Mouse (Mus musculus) left cerebral cortex, postnatal 25 days (tissue): Measurements from ENCODE around the gene Il2rb. TPM values are rescaled to one million over a fixed set of nuclear protein-coding genes. Genes with fewer than 3 reads are reported as not detected.

Source experiments
- DNase-seq, 2 experiments: peaks; one replicate each; pipeline ENCODE4 v3.0.0; 2022; ENCODE audit warnings: low spot score in 2 of 2, mixed read lengths in 1 of 2
- intact Hi-C: fragments of 180-260 bp; cut with DNase I; formaldehyde crosslinking; loops from one replicate; pipeline ENCODE4 v1.15.1; 2025
- total RNA-seq, 2 experiments: library from RNA; stranded (reverse); gene quantifications; 2 replicates each; pipeline ENCODE4 v1.2.3; 2021

The Il2rb gene
- total RNA-seq, 2 experiments from 2014 or later, result 0.23 TPM; not detected in 1

DNA sequence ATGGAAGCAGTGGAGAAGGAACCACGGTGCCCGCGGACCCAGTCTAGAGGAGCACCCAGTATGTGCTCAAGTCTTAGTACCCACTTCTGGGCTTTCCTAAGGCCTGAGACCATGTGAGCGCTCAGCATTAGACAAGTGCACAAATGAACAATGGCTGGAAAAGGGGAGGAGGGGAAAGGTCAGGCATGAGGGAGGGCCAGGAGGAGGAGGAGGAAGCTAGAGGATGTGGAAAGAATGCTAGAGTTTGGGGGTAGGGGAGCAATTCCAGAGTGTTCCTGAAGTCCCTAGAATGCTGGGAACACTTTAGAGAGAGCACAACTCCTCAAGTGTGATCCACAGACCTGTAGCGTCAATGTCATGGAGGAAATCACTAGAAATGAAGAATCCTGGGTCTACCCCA lies 29.1 kb upstream of the Il2rb start:
- no peak for DNase-seq
- intact Hi-C loops, result no loop called here

DNA sequence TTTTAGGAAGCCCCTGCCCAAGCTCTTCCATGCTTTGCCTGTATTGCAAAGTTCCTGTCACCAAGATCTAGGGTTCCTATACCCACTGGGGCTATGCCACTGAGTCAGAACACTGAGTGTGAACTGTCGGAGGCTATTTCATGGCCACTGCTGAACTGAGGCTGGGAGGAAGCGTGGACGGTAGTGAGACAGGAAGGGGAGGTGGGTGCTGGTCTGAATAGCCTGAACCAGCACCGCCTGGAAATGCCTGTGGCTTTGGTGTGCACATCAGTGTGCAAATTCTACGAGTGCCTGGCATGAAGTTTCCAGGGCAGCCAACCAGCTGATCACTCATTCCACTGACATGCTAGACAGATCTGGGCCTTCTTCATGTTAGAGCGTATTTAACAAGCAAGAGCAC lies 26.8 kb upstream of the Il2rb start:
- intact Hi-C loops, result no loop called here
- DNase-seq, result no peak

DNA sequence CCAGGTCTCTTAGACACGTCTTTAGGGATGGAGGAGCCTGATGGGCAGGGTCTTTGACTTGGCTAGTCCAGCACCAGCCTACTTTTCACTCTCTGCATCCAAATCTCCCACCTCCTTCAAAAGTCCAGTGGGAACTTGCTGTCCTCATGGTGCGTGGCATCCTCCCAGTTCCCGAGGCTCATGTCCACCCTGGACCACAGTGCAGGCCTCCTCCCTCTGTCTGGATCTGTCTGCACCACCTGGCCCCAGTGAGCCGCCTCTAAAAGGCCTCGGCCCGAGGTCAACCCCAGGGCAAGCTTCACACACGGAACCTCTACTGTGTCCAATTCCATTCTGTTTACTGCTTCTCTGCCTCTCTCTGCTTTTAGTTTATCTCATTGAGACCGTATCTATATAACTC lies 26.3 kb upstream of the Il2rb start:
- intact Hi-C loops, result no loop called here
- DNase-seq, result no peak

DNA sequence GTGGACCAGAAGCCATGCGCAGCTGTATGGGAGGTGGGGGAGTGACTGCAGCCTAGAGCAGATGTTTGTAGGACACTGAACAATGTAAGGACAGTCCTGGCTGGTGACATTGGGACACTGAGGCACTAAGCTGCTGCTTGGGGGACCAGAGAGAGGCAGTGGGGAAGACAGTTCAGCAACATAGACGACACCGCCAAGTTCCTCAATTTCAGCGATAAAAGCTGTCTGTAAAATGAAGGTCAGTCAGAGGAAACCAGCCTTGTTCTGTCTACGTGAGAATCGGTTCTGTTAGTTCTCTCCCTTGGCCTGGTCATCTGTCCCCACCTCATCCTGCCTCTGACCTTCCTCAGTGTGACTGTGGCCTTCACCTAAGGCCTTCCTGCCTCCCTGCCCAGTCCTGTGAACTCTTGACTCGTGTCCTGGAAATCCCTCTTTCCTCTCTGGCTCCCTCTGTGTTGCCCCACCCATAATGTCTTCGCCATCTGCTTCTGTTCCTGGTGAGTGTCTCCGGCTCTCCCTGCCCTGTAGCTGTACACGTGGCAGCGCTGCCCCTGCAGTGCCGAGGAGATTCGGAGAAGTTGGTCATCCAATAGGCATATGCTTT lies 25.1 kb upstream of the Il2rb start:
- DNase-seq, result no peak
- intact Hi-C loops, result no loop called here

DNA sequence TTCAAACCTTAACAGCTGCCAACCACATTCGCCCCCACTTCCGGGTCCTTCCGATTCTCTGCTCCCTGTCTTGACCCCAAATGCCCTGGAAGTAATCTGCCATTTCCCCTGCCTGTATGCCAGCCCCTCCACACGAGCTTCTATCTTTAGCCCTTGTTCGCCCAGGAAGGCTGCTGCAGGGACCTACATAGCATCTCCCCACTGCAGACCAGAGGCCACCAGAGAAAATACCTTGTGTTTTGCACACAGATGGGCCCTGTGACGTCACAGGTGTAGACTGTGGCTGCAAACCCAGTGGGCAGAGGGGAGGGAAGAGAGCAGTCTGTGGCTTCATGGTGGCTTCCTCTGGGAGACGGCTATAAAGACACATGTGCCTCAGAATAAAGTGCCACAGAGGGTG lies 23.1 kb upstream of the Il2rb start:
- no peak for DNase-seq
- intact Hi-C loops, result no loop called here

DNA sequence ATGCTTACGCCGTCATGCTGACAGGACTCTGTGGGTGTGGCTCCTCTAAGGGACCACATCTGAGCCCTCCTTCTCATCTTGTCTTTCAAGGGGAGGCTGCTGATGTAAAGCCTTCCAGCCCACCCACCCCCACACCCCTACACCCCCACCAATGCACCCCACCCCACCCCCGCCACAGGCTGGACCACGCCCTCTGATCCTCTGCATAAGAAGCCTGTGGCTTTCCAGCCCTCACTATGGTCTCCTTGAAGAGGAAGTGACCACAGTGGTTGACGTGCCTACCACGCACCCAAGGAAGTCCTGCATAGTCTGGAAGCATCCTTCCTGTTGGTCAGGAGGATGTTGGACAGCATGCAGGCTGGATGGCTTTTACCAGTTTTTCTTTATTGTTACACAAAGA lies 20.7 kb upstream of the Il2rb start:
- intact Hi-C loops, result loop anchor here (2.0 kb wide), 1 partner anchor 17 kb away; no protein-coding TSS in a partner anchor
- DNase-seq, result no peak

DNA sequence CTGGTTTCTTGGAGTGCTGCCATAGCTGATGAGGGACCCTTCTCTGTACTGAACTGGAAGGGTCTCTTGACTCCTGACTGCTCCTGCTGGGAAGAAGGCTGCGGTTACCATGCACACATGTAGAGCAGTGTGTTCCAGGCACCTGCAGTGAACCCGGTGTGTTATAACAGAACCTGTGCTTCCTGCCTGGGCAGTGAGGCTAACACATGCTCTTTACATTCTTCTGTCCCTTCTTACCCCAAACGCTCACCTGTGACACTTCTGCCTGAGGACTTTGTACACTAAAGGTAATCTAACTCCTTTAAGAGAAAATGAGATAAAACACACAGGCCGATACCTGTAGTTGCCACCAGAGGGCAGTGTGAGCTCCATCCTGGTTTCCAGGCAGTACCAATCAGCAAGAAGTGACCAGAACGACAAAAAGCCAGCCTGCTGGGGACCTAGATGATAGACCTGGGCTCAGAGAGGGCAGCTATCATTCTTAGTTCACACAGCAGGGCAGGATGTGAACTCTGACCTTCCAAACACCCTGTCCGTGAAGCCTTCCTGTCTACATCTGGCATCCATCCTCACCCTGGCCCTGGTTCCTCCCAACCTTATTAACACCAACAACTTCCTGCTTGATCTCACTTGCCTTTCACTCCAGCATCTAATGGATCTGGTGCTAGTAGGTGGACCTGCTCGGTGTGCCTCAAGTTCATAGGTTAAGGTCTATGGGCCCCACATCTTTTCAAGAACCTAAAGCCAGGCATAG lies 19.5 kb upstream of the Il2rb start:
- peak; percentile 81 to 88 for DNase-seq
- intact Hi-C loops, result loop anchor here (1.0 to 5.0 kb wide), 3 partner anchors 18 to 67 kb away; no protein-coding TSS in a partner anchor

DNA sequence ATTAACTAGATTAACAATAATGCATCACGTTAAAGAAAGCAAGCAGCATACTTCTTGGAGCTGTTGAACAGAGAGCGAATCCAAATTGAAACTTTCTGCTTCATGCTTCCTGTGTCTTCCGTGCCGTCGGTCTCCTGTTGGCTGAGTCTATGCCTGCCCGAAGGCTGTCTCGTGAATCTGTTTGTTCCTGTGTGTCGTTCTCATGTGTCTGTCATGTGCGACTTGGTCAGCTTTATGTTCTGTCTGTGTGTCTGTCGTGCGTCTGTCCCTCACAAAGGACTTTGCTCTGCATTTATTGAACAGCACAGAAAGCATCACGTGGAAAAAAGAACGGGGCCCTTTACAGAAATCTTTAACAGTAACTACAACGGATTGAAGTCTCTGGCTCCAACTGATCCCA lies 17.9 kb upstream of the Il2rb start:
- DNase-seq, result no peak
- intact Hi-C loops, result loop anchor here (5.0 kb wide), 1 partner anchor 61 kb away; no protein-coding TSS in a partner anchor

DNA sequence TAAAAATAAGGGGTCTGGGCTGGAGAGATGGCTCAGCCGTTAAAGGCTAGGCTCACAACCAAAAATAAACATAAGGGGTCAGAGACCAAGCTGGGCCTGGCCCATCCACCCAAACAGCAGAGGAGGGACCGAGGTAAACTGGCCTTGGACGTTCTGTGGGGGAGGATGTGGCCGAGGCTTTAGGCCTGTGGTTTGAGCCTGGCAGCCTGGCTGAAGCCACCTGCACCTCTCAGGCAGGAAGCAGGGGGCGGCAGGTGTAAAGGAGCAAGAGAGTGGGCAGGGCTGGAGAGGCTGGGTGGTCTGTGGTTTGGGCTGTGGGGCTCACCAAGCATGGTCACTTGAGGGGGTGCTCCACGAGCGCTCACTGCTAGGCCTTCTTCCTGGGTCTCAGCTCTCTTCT lies 16.9 kb upstream of the Il2rb start:
- intact Hi-C loops, result loop anchor here (5.0 kb wide), 1 partner anchor 60 kb away; no protein-coding TSS in a partner anchor
- DNase-seq, result no peak

DNA sequence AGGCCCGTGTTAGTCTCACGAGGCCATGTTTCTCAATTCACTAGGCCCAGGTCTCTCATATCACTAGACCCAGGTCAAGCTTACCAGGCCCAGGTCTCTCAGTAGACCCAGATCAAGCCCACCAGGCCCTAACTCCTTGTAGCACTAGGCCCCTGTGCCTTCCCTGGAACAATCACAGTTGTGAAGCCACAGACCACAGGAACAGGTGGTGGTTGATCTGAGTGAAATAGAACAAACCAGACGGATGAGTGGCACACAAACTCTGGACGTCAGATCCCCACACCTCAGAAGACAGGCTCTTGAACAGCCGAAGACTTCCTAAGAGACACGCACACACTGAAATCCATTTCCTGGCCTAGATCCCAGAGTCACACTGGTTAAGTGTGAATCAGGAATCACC lies 15.7 kb upstream of the Il2rb start:
- DNase-seq, result no peak
- intact Hi-C loops, result loop anchor here (5.0 kb wide), 1 partner anchor 58 kb away; no protein-coding TSS in a partner anchor

DNA sequence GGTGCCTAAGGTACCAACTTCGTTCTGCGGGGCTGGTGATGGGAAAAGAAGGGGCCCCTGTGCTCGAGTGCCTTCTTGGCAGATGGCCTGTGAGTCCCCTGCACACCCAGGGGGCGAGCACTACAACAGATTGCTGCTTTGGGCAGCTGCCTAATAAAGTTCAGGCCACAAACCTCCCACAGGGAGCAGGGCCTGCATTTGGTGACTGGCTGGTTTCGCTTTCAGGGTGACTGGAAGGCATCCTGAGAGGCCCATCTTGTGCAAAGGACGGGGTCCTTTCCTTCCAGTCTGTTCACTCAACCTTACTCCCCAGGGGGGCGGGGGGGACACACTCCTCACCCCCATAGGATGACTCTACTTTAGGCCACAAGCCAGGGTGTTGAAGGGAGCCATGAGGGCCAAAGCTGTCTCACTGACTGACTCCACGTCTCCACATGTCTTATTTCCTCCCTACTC lies 15.1 kb upstream of the Il2rb start:
- DNase-seq, result no peak
- intact Hi-C loops, result loop anchor here (5.0 kb wide), 1 partner anchor 58 kb away; no protein-coding TSS in a partner anchor

DNA sequence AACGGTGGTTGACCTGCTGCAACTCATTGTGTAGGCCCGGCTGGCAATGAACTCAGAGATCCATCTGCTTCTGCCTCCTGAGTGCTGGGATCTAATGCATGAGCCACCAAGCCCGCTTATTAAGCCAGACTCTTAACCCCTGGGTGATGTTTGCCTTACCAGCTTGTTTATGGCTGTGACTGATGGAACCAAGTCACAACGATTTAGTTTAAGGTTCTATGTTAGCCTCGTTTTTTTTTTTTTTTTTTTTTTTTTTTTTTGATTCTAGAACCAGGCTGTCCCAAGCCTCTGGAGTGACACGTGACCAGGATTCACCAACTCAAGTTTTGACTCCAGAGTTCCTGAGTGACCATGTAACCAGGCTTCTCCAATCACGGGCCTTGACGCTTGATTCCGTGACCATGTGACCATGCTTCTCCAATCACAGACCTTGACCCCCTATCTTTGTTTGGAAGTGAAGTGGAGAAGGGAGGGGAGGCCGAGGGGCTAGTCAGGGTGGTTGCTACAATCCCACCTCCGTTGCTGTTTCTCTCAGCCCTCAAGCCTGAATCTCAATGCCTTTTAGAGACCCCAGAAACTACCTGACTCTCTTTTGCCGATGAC lies 14.3 kb upstream of the Il2rb start:
- DNase-seq, result no peak
- intact Hi-C loops, result no loop called here

DNA sequence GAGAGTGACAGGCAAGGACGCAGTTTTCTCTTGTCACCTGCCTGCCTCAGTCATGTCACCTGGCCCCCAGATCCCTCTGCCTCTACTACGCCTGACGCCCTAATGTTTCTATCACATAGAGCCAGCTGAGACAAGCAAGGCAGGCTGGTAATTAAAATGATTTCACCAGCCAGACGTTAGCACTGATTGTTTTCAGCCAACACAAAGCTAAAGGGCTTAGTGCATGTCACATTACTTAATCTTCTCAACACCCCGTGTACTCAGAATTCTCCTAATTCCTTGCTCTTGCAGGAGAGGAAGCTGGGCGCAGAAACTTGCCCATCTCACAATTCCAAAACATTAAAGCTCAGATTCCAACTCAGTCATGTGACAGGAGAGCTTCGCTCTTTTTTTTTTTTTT lies 13.4 kb upstream of the Il2rb start:
- no peak for DNase-seq
- intact Hi-C loops, result no loop called here

DNA sequence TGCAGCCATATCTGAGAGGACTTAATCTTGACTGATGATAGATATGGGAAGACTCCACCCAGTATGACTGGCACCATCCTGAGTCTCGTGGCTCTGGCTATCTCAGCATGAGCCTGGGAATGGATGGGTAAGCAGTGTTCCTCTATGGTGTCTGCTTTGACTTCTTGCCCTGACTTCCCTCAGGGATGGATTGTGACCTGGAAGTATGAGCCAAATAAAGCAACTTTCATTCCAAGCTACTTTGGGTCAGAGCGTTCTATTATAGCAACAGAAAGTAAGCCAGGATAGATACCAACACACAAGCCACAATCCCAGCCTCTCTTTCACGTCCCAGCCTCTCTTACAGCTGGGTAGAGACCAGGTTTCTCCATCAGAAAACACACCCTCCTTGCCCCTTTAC lies 10.5 kb upstream of the Il2rb start:
- intact Hi-C loops, result no loop called here

DNA sequence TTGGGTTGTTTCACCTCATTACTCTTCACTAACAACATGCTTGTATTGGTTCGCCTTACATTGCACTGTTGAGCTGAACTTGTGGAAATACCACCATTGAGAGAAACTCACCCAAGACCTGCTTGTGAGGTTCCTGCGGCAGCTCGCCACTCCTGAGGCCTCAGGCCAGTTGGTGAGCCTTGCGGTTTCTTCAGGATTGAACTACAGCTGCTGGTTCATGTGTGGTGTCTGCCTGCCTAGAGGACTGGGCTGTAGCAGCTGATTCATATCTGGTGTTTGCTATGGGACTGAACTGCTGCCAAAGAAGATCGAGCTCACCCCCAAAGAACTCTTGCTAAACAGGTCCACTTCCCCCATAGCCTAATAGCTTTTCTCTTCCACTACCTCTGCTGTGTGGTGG lies 9.7 kb upstream of the Il2rb start:
- intact Hi-C loops, result no loop called here
- DNase-seq, result no peak

More for the DNA sequence above, 10.5 kb upstream of the Il2rb start:
- no peak for DNase-seq

DNA sequence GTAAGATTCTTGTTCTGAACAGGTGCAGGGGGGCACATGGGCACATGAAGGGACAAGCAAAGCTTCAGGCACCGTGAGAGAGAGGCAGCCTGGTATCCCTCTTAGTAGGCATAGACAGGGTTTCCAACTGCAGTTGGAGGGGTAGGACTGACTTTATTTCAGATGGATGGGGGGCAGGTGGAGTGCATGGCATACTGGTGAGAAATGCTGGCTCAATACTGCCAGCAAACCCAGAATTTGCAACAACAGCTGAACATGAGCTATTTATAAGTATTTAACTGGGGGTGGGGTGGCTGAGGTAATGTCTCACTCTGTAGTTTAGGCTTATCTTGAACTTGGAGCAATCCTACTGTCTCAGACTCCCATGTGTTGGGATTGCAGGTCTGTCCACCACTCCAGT lies 8.9 kb upstream of the Il2rb start:
- intact Hi-C loops, result no loop called here
- no peak for DNase-seq

DNA sequence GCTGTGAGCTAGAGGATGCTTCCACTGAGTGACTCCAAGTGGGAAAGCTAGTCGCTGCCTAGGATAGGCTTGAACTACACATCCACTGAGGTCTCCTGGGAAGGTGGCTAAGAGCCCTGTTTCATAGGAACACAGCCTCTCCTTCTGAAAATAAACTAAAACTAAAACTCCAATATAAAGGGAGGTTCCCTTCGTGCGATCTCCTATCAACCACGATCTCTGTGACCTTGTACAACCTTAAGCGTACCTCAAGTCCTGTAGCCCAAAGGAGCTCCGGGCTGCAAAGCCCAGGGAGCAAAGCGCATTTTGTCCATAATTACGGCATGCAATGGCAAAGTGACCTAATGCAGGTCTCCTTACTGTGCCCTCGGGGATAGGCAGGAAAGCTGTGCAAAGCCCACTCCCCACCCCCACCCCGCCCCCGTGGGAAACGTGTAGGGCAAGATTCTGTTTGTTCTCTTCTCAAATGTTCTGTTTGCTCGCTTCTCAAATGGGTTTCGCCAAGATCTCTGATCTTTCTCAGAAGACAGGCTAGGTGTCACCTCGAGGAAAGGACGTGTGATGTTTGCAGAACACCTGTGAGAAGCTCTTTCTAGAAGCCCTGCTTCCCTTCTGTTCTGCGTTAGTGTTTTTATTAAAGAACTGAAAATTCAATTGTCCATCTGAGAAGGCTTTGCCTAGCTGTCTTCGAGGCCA lies 7.5 kb upstream of the Il2rb start:
- intact Hi-C loops, result no loop called here
- DNase-seq, result no peak

DNA sequence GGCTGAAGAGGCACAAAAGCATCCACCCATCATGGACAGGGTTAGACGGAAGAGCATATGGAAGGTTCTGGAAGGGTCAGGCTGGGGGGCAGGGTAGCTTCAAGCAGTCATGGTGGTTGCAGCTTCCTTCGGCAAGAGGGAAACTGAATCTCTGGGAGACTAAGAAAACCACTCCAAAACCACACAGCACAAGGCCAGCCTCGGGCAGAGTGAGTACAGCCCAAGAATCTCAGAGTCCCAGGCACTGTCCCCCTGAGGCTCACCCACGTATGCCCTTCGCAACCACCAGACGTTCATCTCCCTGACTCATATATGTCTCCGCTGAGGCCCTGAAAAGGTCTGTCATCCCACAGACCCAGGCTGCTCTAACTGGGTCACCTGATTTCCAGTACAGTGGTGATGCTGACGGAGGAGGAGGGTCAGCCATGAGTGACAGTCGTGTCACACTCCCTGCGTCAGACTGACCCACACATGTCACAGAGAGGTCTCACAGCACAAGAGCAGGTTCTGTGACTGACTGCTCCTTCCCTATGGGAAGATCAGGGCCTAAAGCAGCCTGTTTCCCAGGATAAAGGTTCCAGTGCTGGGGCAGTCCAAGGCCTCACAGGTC lies 1.6 kb downstream of the Il2rb start:
- DNase-seq, result no peak
- intact Hi-C loops, result no loop called here

DNA sequence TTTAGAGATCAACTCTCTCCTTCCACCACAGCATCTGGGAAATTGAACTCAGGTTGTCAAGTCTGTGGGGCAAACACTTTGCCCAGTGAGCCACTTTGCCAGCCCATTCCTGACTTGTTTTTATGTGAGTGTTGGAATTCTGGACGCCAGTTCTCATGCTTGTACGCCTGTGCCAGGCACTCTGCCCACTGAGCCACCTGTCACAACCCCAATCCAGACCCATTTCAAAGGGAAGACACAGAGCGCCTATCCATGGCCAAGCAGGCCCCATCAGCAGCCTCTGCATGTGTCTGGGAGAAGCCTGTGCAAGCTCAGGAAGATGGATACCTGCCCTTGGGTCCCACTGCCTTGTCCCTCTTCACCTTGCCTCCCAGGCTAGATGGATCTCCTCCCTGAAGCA lies 3.8 kb downstream of the Il2rb start:
- intact Hi-C loops, result no loop called here
- no peak for DNase-seq

DNA sequence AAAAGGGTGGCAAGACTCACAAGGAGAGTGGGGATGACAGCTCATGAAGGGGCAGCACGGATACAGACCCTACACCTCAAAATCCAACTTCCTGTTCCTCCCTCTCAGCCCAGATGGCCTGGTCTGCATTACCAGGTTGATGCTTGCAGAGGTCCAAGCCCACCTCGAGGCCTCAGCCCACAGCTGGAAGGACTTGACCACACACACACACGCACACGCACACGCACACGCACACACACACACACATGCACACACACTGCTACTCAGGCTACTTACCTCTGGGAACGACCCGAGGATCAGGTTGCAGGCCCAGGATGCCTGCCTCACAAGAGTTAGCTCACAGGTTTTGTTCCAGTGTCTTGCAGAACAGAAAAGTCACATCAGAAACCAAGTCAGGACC lies 5.2 kb downstream of the Il2rb start:
- no peak for DNase-seq
- intact Hi-C loops, result no loop called here
